Mouse (Mus musculus) limb, embryonic 11.5 days (tissue): ENCODE results near the gene Gm13696. TPM values are rescaled to one million over a fixed set of nuclear protein-coding genes. Genes with fewer than 3 reads are reported as not detected.
"Not testable (repeated sequence)": the region's sequence is repeated elsewhere in the genome, so short reads cannot be mapped to it uniquely, and the experiment has no call there.

Experiments
- ATAC-seq: fragments of 200-750 bp; cut with Nextera tagmentation; 2 replicates; pipeline ENCODE4 v1.8.0; 2017; ENCODE audit warnings: low read depth; ENCODE audit not compliant: insufficient number of reproducible peaks, low FRiP score, low TSS enrichment
- DNase-seq: peaks from one replicate; pipeline ENCODE4 v3.0.0-alpha.2; 2015; ENCODE audit warnings: low spot score
- H3K27ac ChIP-seq: fragments of 300-500 bp; sonication (generic); replicated peaks from 2 replicates; pipeline ENCODE4 v1.5.1; 2014; ENCODE audit warnings: low read depth, mild to moderate bottlenecking, low read length
- H3K27me3 ChIP-seq: fragments of 300-500 bp; sonication (generic); 2 replicates; pipeline ENCODE4 v1.6.1; 2014; ENCODE audit warnings: mild to moderate bottlenecking, low read length, mixed read lengths; ENCODE audit not compliant: control insufficient read depth, insufficient read depth
- H3K36me3 ChIP-seq: fragments of 300-500 bp; sonication (generic); 2 replicates; pipeline ENCODE4 v1.6.1; 2014; ENCODE audit warnings: mild to moderate bottlenecking, low read length, moderate library complexity, mixed read lengths; ENCODE audit not compliant: control insufficient read depth, insufficient read depth
- H3K4me1 ChIP-seq: fragments of 300-500 bp; sonication (generic); 2 replicates; pipeline ENCODE4 v1.6.1; 2014; ENCODE audit warnings: low read length, mixed read lengths; ENCODE audit not compliant: control insufficient read depth, insufficient read depth
- H3K4me2 ChIP-seq: fragments of 300-500 bp; sonication (generic); 2 replicates; pipeline ENCODE4 v1.6.1; 2014; ENCODE audit warnings: low read depth, mild to moderate bottlenecking, moderate library complexity; ENCODE audit not compliant: severe bottlenecking
- H3K4me3 ChIP-seq: fragments of 300-500 bp; sonication (generic); 2 replicates; pipeline ENCODE4 v1.5.1; 2014; ENCODE audit warnings: low read depth, low read length
- H3K9ac ChIP-seq: fragments of 300-500 bp; sonication (generic); 2 replicates; pipeline ENCODE4 v1.6.1; 2014; ENCODE audit warnings: mild to moderate bottlenecking, low read length
- H3K9me3 ChIP-seq: fragments of 300-500 bp; sonication (generic); 2 replicates; pipeline ENCODE4 v1.6.1; 2016; ENCODE audit warnings: low read length; ENCODE audit not compliant: control insufficient read depth
- WGBS: fragments of 180-500 bp; shearing (Covaris S2); extraction: QIAGEN DNeasy Blood & Tissue Kit; methylation state at CpG from one replicate; pipeline ENCODE4 v1.1.7; 2014; 5-methylcytosine and 5-hydroxymethylcytosine counted together
- polyA plus RNA-seq: library from polyadenylated mRNA; unstranded; fragments of >200 nt; fragmentation: Nextera tagmentation; extraction: Ambion mirVana; gene quantifications from 2 replicates; pipeline ENCODE4 v1.2.1, GENCODE M21; 2014

Gene Gm13696
- polyA plus RNA-seq, 1 experiment from 2014 or later = not detected

DNA sequence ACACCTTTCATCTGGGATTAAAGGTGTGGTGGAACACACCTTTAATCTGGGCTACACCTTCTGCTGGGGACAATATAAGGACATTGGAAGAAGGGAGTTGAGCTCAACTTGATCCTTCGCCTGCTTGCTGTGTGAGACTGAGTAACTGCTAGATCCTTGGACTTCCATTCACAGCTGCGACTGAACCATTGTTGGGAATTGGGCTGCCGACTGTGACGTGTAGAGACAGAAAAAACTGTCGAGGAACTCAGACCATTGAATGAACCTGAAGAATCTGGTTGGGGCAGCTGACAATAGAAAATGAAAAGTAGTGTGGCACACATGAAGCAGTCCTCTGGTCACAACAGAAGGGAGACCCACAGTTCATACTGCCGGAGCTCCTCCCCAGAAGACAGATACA, 5.7 kb downstream of the Gm13696 start, which contains the start of gene Gm13694:
Gene Gm13694 (plus strand): TSS at position 301 of the 400 bp plus-strand sequence.
- not testable (repeated sequence) for DNase-seq, H3K4me2 ChIP-seq, H3K27me3 ChIP-seq, H3K9me3 ChIP-seq, ATAC-seq, H3K4me3 ChIP-seq, H3K27ac ChIP-seq, H3K9ac ChIP-seq, H3K36me3 ChIP-seq, H3K4me1 ChIP-seq
- WGBS = no CpG with 5 or more reads among the region's 6 CpGs

DNA sequence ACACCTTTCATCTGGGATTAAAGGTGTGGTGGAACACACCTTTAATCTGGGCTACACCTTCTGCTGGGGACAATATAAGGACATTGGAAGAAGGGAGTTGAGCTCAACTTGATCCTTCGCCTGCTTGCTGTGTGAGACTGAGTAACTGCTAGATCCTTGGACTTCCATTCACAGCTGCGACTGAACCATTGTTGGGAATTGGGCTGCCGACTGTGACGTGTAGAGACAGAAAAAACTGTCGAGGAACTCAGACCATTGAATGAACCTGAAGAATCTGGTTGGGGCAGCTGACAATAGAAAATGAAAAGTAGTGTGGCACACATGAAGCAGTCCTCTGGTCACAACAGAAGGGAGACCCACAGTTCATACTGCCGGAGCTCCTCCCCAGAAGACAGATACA, 11.5 kb downstream of the Gm13696 start, which contains the start of gene Gm13697:
Gene Gm13697 (plus strand): TSS at position 301 of the 400 bp plus-strand sequence.
- H3K4me2 ChIP-seq, H3K27ac ChIP-seq, H3K9ac ChIP-seq, H3K4me1 ChIP-seq, DNase-seq, H3K36me3 ChIP-seq, H3K9me3 ChIP-seq, H3K4me3 ChIP-seq, ATAC-seq, H3K27me3 ChIP-seq: not testable (repeated sequence)
- WGBS = no CpG with 5 or more reads among the region's 6 CpGs

DNA sequence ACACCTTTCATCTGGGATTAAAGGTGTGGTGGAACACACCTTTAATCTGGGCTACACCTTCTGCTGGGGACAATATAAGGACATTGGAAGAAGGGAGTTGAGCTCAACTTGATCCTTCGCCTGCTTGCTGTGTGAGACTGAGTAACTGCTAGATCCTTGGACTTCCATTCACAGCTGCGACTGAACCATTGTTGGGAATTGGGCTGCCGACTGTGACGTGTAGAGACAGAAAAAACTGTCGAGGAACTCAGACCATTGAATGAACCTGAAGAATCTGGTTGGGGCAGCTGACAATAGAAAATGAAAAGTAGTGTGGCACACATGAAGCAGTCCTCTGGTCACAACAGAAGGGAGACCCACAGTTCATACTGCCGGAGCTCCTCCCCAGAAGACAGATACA, 17.3 kb downstream of the Gm13696 start, which contains the start of gene Gm13691:
Gene Gm13691 (plus strand): TSS at position 301 of the 400 bp plus-strand sequence.
- H3K27ac ChIP-seq, H3K4me2 ChIP-seq, H3K4me3 ChIP-seq, H3K27me3 ChIP-seq, ATAC-seq, DNase-seq, H3K36me3 ChIP-seq, H3K9me3 ChIP-seq, H3K9ac ChIP-seq, H3K4me1 ChIP-seq: not testable (repeated sequence)
- no CpG with 5 or more reads among the region's 6 CpGs for WGBS

DNA sequence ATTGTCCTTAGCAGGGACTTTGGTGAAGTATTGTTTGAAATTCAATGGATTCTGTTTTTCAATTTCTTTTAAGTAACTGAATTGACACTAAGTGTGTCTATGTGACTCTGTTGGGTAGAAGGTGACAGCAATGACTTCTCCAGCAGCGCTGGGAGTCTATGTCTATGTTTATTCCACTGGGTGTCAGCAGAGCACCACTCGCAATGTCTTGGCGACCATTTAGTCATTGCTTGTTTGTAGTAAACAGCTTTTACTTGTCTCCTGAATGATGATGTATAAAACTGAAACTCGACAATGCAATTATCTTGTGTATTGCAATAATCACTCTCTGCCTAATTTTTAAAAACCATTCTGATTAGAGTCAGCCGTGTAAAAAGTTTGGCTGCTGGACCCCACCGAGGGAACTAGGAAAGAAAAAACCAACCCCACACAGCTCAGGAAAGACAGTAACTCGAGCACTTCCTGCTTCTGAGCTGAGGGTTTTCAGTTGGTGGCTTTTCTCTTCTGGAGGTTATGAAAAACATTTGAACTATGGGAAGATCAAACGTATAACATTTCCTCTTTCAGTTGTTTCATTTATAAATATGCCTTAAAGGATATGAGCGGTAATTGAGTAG, 20.8 kb downstream of the Gm13696 start:
- not testable (repeated sequence) for H3K4me1 ChIP-seq, H3K4me2 ChIP-seq, H3K4me3 ChIP-seq, H3K27me3 ChIP-seq, ATAC-seq, H3K9ac ChIP-seq, DNase-seq, H3K36me3 ChIP-seq, H3K9me3 ChIP-seq, H3K27ac ChIP-seq
- 49% methylated on average over 7 of the region's 9 CpGs for WGBS

DNA sequence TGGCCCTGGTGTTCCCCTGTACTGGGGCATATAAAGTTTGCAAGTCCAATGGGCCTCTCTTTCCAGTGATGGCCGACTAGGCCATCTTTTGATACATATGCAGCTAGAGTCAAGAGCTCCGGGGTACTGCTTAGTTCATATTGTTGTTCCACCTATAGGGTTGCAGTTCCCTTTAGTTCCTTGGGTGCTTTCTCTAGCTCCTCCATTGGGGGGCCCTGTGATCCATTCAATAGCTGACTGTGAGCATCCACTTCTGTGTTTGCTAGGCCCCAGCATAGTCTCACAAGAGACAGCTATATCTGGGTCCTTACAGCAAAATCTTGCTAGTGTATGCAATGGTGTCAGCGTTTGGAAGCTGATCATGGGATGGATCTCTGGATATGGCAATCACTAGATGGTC, 21.6 kb downstream of the Gm13696 start:
- not testable (repeated sequence) for H3K36me3 ChIP-seq, H3K4me1 ChIP-seq, H3K27me3 ChIP-seq, H3K27ac ChIP-seq, ATAC-seq, DNase-seq, H3K9ac ChIP-seq, H3K4me3 ChIP-seq, H3K9me3 ChIP-seq, H3K4me2 ChIP-seq
- WGBS = no CpG with 5 or more reads among the region's 3 CpGs

DNA sequence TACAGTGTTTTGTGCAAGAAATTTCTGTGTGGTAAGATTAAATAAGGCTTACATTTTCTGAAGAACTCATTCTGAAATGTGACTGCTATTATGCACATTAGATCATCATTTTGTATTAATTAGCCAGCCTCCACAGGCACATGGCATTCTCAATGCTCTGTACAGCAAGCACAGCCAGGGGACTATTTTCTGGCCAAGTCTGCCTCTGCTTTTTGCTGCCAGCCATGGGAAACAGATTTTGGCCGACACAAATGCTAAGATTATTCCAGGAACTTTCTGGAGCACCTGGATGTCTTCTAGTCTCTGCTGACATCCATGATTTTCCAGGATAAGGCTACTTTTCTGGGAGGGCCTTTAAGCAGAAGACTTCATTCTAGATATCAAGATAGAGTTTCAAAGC, 36.0 kb downstream of the Gm13696 start:
- no peak for DNase-seq
- WGBS = 70% methylated on average over 1 of the region's 1 CpGs

DNA sequence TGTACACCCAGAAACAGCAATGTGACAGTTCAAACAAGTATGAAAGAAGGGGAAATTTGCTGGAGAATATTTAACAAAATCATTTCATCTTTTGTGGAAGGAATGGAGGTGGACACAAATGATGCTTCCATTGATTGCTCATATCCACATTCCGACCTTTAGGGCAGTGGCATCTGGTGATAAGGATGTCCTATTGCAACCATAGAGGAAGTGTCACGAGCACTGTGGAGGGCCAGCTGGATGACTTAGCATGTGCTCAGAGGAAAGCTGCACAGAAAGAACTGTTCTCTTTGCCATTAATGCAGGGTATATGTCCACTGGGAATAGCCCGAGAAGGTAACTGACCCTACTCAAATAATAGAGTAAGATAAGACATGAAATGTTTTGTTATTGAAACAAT, 36.9 kb downstream of the Gm13696 start:
- WGBS = 80% methylated on average over 3 of the region's 3 CpGs

More for the DNA sequence above, 36.0 kb downstream of the Gm13696 start:
- H3K27ac ChIP-seq = no peak overlapping the region
- no peaks in the 10 kb centered on the region for H3K36me3 ChIP-seq
- no peaks in the 10 kb centered on the region for H3K4me1 ChIP-seq
- ATAC-seq = no peak
- no peak overlapping the region for H3K4me2 ChIP-seq
- H3K4me3 ChIP-seq = no peak overlapping the region
- no peaks in the 10 kb centered on the region for H3K9me3 ChIP-seq
- H3K27me3 ChIP-seq = no peaks in the 10 kb centered on the region
- H3K9ac ChIP-seq = no peak overlapping the region

DNA sequence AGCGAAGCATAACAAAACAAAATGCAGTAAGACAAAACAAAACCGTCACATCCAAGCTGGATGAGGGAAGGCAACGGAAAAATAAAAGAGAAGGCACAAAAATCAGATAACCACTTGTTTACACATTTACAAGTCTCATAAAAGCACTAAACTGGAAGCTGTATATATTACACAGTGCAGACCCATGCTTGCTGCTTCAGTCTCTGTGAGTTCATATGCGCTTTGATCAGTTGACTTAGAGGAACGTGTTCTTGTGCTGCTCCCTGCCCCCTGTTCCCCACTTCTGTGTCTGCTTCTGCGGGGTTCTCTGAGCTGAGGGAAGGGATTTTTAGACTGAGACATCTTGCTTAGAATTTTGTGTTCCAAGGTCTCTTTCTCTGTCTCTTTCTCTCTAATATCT, 41.6 kb downstream of the Gm13696 start:
- ATAC-seq = no peak
- WGBS = 57% methylated on average over 6 of the region's 6 CpGs
- no peak overlapping the region for H3K4me2 ChIP-seq
- no peaks in the 10 kb centered on the region for H3K27me3 ChIP-seq
- no peaks in the 10 kb centered on the region for H3K4me1 ChIP-seq
- no peak overlapping the region for H3K9ac ChIP-seq
- DNase-seq = no peak
- no peak overlapping the region for H3K27ac ChIP-seq
- no peaks in the 10 kb centered on the region for H3K36me3 ChIP-seq
- H3K9me3 ChIP-seq = no peaks in the 10 kb centered on the region
- no peak overlapping the region for H3K4me3 ChIP-seq

More for the DNA sequence above, 36.9 kb downstream of the Gm13696 start:
- Histone ChIP-seq H3K4me1 (no peaks in the 10 kb centered on the region), H3K36me3 (no peaks in the 10 kb centered on the region), H3K9me3 (no peaks in the 10 kb centered on the region), H3K4me2 (no peak overlapping the region), H3K4me3 (no peak overlapping the region), H3K27ac (no peak overlapping the region), H3K27me3 (no peaks in the 10 kb centered on the region), H3K9ac (no peak overlapping the region)
- no peak for DNase-seq
- no peak for ATAC-seq

DNA sequence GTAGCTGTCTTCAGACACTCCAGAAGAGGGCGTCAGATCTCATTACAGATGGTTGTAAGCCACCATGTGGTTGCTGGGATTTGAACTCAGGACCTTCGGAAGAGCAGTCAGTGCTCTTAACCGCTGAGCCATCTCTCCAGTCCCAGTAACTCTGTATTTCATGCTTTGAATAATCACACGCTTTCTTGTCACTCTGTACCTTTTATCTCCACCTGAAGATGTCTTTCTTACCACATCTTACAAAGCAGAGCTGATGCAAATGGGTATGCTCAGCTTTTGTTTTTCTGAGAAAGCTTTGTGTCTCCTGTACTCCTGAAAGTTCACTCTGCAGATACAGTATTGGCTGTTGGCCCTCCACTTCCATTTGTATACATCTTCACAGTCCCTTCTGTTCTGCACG, 43.4 kb downstream of the Gm13696 start:
- not testable (repeated sequence) for H3K9ac ChIP-seq, DNase-seq, H3K9me3 ChIP-seq, H3K27ac ChIP-seq, H3K36me3 ChIP-seq, H3K4me3 ChIP-seq, H3K4me2 ChIP-seq, ATAC-seq, H3K4me1 ChIP-seq, H3K27me3 ChIP-seq
- WGBS = 74% methylated on average over 5 of the region's 5 CpGs
